Mouse (Mus musculus): Measurements from ENCODE around the gene Gpr179.

DNA sequence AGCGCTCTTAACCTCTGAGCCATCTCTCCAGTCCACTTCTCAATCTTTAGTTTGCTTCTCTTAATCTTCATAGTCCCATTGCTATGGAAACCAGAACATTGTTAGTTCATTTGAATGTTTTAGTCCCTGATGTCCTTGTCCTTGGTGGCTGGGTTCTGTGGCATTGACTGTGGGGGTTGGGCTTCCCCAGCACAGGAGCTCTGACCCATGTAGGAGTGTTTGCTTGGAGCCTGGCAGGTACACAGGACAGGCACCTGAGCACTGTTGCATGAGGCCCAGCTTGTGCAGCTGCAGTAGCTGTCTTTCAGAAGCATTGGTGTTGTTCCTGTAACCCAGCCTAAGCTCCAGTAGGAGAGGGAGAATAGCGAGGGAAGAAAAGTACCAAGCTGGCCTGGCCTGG is 35.9 kb upstream of the Gpr179 start:
- TF ChIP-seq CTCF (IDR thresholded peaks at IDR 0.05; ENCODE audit: low read depth, low read length) (no peak), POLR2A (IDR thresholded peaks at IDR 0.05; ENCODE audit: extremely low read depth, insufficient read depth, low read length) (no peak)
